Mouse (Mus musculus) MN1 (cell line): Measurements from ENCODE around the gene Znrd1as.
"Not testable (repeated sequence)": the region's sequence is repeated elsewhere in the genome, so short reads cannot be mapped to it uniquely, and the experiment has no call there.

Experiments
- DNase-seq: peaks from one replicate; pipeline ENCODE4 v3.0.0-alpha.2; 2016; ENCODE audit warnings: low spot score

The Znrd1as gene

GRCm38 (mm10) chr17:36950981-36951947, 7.1 kb upstream of the Znrd1as start, which contains the start of gene Ppp1r11:
TSS of gene Ppp1r11 (minus strand) at chr17:36951741.
- DNase-seq, result peak; percentile 99

DNA sequence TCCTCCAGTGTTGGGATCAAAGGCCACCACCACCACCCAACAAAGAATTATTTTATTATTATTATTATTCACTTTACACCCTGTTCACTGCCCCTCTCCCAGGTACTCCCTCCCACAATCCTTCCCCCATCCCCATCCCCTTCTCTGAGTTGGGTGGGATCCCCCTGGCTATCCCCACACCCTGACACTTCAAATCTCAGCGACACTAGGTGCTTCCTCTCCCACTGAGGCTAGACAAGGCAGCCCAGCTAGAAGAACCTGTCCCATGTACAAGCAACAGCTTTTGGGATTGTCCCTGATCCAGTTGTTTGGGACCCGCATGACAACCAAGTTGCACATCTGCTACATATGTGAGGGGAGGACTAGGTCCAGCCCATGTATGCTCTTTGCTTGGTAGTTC, 5.8 kb upstream of the Znrd1as start:
- no peak for DNase-seq

GRCm38 (mm10) chr17:36953062-36953461, 5.3 kb upstream of the Znrd1as start:
- DNase-seq, result no peak

DNA sequence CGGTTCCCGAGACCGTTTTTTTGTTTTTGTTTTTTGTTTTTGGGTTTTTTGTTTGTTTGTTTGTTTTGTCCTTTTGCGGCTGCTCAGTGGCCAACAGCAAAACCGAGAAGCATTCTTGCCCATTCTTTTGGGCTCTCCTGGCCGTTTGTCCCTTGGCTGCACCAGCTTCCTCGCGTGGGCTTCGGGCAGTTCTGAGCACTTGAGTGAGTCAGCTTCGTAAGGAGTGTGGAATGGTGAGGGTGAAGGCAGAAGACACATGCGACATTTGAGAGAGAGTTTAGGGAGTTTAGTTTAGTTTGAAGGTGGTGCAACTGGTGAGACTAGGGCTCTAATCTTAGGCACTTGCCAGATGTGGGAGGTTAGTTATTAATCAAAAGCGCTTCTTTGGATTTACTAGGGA, 492 bp downstream of the Znrd1as start:
- DNase-seq, result peak; percentile 43

DNA sequence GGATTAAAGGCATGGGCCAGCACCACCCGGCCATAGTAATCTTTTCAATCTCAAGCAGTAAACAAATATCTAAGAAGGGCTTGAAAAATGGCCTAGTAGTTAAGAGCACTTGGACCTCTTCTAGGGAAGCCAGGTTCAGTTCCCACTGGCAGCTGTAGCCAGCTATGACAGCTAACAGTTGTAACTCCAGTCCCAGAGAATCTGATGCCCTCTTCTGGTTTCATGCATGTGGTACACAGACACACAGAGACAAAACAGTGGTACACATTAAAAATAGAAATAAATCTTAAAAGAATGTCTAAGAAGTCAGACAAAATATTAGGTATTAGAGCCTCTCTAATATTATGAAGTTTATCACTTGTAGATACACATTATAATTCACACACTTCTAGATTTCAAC, 2.7 kb downstream of the Znrd1as start:
- no peak for DNase-seq

GRCm38 (mm10) chr17:36966875-36967274, 8.5 kb downstream of the Znrd1as start:
- DNase-seq, result no peak

DNA sequence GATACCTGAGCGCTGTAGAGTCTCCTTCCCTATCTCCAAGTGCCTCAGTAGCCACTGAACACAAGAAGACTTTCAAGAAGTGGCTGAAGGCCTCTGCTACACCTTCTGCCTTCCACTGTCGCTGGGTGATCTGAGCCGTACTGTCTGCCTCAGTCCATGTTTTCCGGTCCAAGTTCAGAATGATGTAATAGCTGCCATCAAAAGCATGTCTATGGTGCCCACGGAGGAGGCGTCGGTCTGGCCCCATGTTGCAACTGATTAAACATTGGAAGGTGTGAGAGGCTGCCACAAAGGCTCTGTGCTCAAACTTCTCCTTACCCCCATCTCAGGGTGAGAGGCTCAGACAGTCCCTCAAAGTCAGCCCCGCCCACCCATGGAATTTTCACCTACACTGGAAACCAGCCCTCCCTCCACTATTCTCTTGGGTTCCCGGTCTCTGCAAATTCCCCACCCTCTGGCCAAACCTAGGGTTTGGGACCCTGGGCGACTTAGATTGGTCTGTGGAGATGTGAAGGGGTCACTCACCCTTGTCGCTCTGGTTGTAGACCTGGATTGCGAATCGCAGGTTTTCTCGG, 12.0 kb downstream of the Znrd1as start:
- DNase-seq, result no peak

- no peak for DNase-seq
Observed at GRCm38 (mm10) chr17:36971172-36971850, 12.9 kb downstream of the Znrd1as start.

- no peak for DNase-seq
Observed at GRCm38 (mm10) chr17:36972791-36973190, 14.4 kb downstream of the Znrd1as start.

DNA sequence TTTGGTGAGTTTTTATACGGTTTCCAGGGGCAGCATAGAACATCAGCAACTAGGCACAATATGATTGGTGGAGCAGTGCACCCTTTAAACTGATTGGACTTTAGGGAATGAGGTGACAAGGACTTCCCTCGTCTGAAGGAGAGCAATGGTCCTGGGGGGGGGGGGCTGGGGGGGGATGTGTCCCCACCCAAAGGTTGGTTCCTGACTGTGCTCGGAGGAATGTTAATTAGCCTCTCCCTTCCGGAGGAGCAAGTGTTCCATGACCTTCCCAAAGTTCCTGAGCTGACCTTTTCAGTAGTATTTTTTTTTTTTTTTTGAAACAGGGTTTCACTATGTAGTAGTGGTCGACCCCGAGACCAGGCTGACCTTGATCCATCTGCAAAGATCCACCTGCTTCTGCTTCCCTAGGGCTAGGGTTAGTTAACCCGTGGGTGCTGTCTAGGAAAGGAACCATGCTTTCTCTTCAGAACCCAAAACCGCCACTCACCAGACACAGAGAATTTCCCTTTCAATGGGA, 14.9 kb downstream of the Znrd1as start:
- no peak for DNase-seq

- DNase-seq, result no peak
Observed at GRCm38 (mm10) chr17:36981221-36981813, 22.9 kb downstream of the Znrd1as start, which contains the start of gene 2410137M14Rik. TSS of gene 2410137M14Rik (minus strand) at chr17:36981237.

DNA sequence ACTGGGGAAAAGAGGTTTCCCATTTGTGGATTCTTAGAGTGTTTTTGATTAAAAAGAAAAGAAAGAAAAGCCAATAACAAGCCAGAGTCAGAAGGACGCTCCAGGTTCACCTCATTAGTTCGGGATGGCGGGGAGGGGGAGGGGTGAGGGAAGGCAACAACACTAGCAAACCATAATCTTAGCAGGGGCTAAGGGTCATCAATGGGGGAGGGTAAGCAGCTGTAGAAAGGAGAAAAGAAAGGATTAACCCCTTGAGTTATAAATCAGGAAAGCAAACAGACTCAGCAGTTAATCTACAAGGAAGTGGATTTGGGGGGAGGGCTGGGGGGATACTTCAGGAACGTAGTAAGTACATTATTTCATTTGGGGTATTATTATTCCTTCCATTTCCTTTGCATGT, 23.5 kb downstream of the Znrd1as start:
- DNase-seq, result no peak

- no peak for DNase-seq
Observed at GRCm38 (mm10) chr17:36982253-36983155, 24.1 kb downstream of the Znrd1as start.

- no peak for DNase-seq
Observed at GRCm38 (mm10) chr17:36988475-36988874, 30.1 kb downstream of the Znrd1as start.

- no peak for DNase-seq
Observed at GRCm38 (mm10) chr17:36989437-36989836, 31.0 kb downstream of the Znrd1as start, which contains the start of gene H2-M5. TSS of gene H2-M5 (minus strand) at chr17:36989537.

DNA sequence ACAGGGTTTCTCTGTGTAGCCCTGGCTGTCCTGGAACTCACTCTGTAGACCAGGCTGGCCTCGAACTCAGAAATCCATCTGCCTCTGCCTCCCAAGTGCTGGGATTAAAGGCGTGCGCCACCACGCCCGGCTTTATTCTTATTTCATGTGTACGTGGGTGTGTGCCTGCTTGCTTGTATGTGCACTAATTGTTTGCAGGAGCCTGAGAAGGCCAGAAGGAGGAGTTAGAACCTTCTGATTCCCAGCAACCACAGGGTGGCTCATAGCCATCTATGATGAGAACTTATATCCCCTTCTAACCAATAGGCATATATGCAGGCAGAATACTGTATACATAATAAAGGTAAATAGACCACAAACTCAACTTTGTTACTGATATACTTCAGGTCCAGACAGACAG, 32.2 kb downstream of the Znrd1as start:
- not testable (repeated sequence) for DNase-seq

DNA sequence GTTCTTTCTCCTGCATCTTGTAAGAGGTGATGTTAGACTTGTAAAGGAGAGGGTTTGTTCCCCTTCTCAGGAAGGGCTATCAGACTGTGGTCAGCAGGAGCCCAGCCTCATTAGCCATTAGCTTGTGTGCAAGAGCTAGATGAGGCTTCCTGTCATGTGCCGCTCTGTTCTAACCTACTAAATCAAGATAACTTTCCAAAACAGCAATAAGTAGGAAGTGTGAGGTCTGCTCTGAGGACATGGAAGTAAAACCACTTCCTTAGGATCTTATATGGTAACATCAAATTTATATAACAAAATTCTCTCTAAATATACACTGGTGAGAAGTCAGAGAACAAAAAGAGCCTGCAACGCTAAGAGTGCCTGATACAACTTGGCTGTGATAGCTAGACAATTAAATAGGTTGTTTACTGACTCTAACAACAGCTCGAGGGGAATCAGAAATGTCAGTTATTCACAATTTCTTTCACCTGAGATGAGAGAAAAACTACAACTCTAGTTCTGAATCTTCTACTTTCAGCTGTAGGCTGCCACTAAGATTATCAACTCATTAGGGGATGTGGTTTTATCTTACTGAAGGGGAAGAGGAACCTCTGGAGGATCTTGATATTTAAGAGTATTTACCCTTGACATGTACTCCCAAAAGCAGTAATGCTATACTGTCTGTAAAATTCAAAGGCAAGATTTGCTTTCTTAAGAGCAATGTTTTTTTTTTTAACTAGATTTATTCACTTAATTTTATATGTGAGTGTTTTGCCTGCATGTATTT, 34.1 kb downstream of the Znrd1as start:
- no peak for DNase-seq

- no peak for DNase-seq
Observed at GRCm38 (mm10) chr17:36993770-36994325, 35.5 kb downstream of the Znrd1as start.

- DNase-seq, result no peak
Observed at GRCm38 (mm10) chr17:36994528-36994927, 36.1 kb downstream of the Znrd1as start.

DNA sequence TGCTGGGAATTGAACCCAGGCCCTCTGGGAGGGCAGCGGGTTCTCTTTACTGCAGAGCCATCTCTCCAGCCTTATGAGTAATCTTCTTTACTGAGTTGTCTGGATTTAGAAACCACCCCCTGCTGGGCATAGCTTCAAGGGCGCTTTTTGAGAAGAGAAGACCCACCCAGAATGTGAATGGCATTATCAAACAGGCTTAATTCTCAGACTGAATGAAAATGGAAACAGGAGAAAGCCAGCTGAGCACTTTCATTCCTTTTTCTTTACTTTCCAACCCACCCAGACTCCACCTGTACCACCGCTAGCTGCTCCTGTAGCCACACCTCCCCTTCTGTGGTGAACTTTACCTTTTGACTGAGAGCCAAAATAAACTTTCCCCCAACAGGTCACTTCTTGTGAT, 37.1 kb downstream of the Znrd1as start:
- DNase-seq, result no peak
